Mouse (Mus musculus) embryonic fibroblast, embryonic 13.5 days (primary cell): Measurements from ENCODE around the gene Mylip.

Source experiments
- CTCF ChIP-seq: IDR thresholded peaks from 2 replicates; pipeline ENCODE4 v1.5.1; 2011; ENCODE audit warnings: mild to moderate bottlenecking, control low read depth, low read length, moderate library complexity, borderline replicate concordance; ENCODE audit not compliant: insufficient read depth
- POLR2A ChIP-seq: IDR thresholded peaks from 2 replicates; pipeline ENCODE4 v1.6.1; 2011; ENCODE audit warnings: low read depth, mild to moderate bottlenecking, control low read depth, low read length, moderate library complexity

- no peak for TF ChIP-seq CTCF
- TF ChIP-seq POLR2A = no peak
Measured at GRCm38 (mm10) chr13:45405194-45405810, 15.8 kb downstream of the Mylip start.
